8 mouse cellular contexts compared by ENCODE assay signal in the genomic region with DNA sequence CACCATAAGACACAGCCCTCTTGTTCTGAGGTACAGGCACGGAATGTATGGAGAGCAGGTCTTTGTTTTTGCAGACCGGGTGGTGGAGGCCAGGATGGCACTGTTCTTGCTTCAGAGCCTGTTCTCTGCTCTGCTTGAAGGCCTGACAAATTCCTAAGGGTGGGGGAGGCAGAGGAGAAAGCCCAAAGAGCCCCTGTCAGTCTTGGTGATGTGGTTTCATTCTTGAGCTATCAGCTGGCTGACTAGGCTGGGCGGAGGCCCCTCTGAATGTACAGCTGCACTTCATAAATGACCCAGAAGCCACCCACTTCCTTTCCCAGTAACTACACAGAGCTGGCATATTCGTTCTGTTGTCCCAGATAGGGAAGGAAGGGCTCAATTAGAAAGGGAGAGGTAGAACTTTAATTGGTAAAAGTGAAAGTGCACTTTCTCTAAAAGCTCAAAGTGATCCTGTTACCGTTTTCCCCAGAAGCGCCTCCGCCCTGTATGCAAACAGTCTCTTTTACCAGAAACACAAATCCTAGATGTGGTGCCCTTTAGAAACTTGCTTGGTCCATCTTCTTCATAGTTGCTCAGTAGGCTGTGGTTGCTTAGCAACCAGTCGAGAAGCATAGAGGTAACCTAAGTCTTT.
DNase-seq lines count a peak whose midpoint lies in the region; ATAC-seq and TF ChIP-seq lines count a peak whose summit lies in the region.

No protein-coding gene starts in this region.

- H3K36me3 ChIP-seq in embryonic facial prominence, embryonic 11.5 days (replicated peaks; ENCODE audit: control insufficient read depth, insufficient read depth, low read depth, low read length): no peaks in the 10 kb centered on the region
- H3K36me3 ChIP-seq in hindbrain, embryonic 15.5 days: no peaks in the 10 kb centered on the region
- H3K36me3 ChIP-seq in macrophage (ENCODE audit: inconsistent target): no peaks in the 10 kb centered on the region

- no peak overlapping the region for H3K4me2 ChIP-seq in embryonic facial prominence, embryonic 11.5 days (ENCODE audit: low read depth, low read length)
- 0 out of 2 replicates have a peak overlapping the region, but pooled peaks have one; percentile 11 for H3K4me2 ChIP-seq in hindbrain, embryonic 15.5 days

- no peaks in the 10 kb centered on the region for H3K4me1 ChIP-seq in embryonic facial prominence, embryonic 11.5 days (ENCODE audit: control insufficient read depth, insufficient read depth, low read length)
- H3K4me1 ChIP-seq in hindbrain, embryonic 15.5 days (replicated peaks): no peaks in the 10 kb centered on the region

- 29% methylated on average over 8 of the region's 8 CpGs for WGBS in embryonic facial prominence, embryonic 11.5 days
- WGBS in hindbrain, embryonic 15.5 days: 29% methylated on average over 8 of the region's 8 CpGs
- 17% methylated on average over 8 of the region's 8 CpGs for WGBS in macrophage (ENCODE audit: missing documents)

- intact Hi-C loops in gastrocnemius, adult 2 months (cut with DNase I): no loop called here

- H3K79me2 ChIP-seq in macrophage (ENCODE audit: inconsistent target): no peaks in the 10 kb centered on the region

- peak overlapping the region; percentile 46 for H3K27ac ChIP-seq in gastrocnemius, adult 2 months
- no peak overlapping the region for H3K27ac ChIP-seq in embryonic facial prominence, embryonic 11.5 days (replicated peaks; ENCODE audit: low read depth, low read length)
- H3K27ac ChIP-seq in hindbrain, embryonic 15.5 days (replicated peaks): no peak overlapping the region
- H3K27ac ChIP-seq in macrophage: peak overlapping the region; percentile 38

- no peak for DNase-seq in gastrocnemius, adult 2 months
- DNase-seq in gastrocnemius, adult 8-10 months (ENCODE audit: low spot score in 2 of 2): no peak
- DNase-seq in embryonic facial prominence, embryonic 11.5 days (ENCODE audit: low spot score): peak; percentile 59
- peak; percentile 66 for DNase-seq in thymus, postnatal 14 days
- no peak for DNase-seq in cerebellum, postnatal 25 days
- DNase-seq in adrenal gland, postnatal 4 days (ENCODE audit: low spot score in 2 of 2): no peak

- no peaks in the 10 kb centered on the region for H3K27me3 ChIP-seq in embryonic facial prominence, embryonic 11.5 days (ENCODE audit: control insufficient read depth, insufficient read depth, low read length)
- no peaks in the 10 kb centered on the region for H3K27me3 ChIP-seq in hindbrain, embryonic 15.5 days

- H3K4me3 ChIP-seq in gastrocnemius, adult 2 months: peak overlapping the region; percentile 2; the same call in 1 of the 2 replicates
- no peak overlapping the region for H3K4me3 ChIP-seq in embryonic facial prominence, embryonic 11.5 days (ENCODE audit: low read depth, low read length)
- no peak overlapping the region for H3K4me3 ChIP-seq in hindbrain, embryonic 15.5 days
- H3K4me3 ChIP-seq in macrophage (ENCODE audit: inconsistent target): no peak overlapping the region

- H3K9me3 ChIP-seq in embryonic facial prominence, embryonic 11.5 days (replicated peaks; ENCODE audit: control insufficient read depth, low read length): no peaks in the 10 kb centered on the region
- H3K9me3 ChIP-seq in hindbrain, embryonic 15.5 days: no peaks in the 10 kb centered on the region

- ATAC-seq in embryonic facial prominence, embryonic 11.5 days (replicated peaks; ENCODE audit: insufficient number of reproducible peaks, low FRiP score, low TSS enrichment, low read depth): peak; percentile 80
- no peak for ATAC-seq in hindbrain, embryonic 15.5 days (ENCODE audit: low FRiP score, low read depth)

- no peak overlapping the region for H3K9ac ChIP-seq in embryonic facial prominence, embryonic 11.5 days (replicated peaks; ENCODE audit: low read length)
- H3K9ac ChIP-seq in hindbrain, embryonic 15.5 days: no peak overlapping the region

- no peak for TF ChIP-seq CTCF in gastrocnemius, adult 2 months (IDR thresholded peaks at IDR 0.05)

Comparison
In these comparisons a context has a peak if more than half of its experiments do, and no peak if none do; other contexts are left out.
1. DNase-seq: peak in embryonic facial prominence, embryonic 11.5 days (single experiment) and thymus, postnatal 14 days (single experiment); none in gastrocnemius, adult 2 months (single experiment), gastrocnemius, adult 8-10 months (0 of 2), cerebellum, postnatal 25 days (0 of 2) and adrenal gland, postnatal 4 days (0 of 2).
2. H3K27ac ChIP-seq: peak in gastrocnemius, adult 2 months (single experiment) and macrophage (single experiment); none in embryonic facial prominence, embryonic 11.5 days (single experiment) and hindbrain, embryonic 15.5 days (single experiment).